9 mouse cellular contexts compared by ENCODE assay signal in genomic region chr12:29789319-29790050, GRCm38 (mm10).
DNase-seq lines count a peak whose midpoint lies in the region; ATAC-seq lines count a peak whose summit lies in the region.
"Had no signal": no experiment of that assay in that cellular context is flagged by ENCODE, and none has a peak within 500 bp of the region (broad histone marks: within the 10 kb centered on the region; RNA-seq: fewer than 3 reads in every experiment).

No protein-coding gene starts in this region.

- H3K4me1 ChIP-seq in midbrain, embryonic 11.5 days (ENCODE audit: control insufficient read depth, insufficient read depth, low read length): no peaks in the 10 kb centered on the region
- H3K4me1 ChIP-seq in midbrain, embryonic 10.5 days: no peaks in the 10 kb centered on the region; the same call in 1 of the 2 replicates
- peaks cover 49% of the 10 kb centered on the region for H3K4me1 ChIP-seq in hindbrain, embryonic 13.5 days (replicated peaks)
- H3K4me1 ChIP-seq: liver, embryonic 13.5 days had no signal

- whole genome bisulfite sequencing in midbrain, embryonic 11.5 days: 71% methylated on average over 16 of the region's 16 CpGs
- 82% methylated on average over 16 of the region's 16 CpGs for WGBS in midbrain, embryonic 10.5 days
- WGBS in hindbrain, embryonic 13.5 days: 18% methylated on average over 16 of the region's 16 CpGs

- H3K27me3 ChIP-seq in midbrain, embryonic 11.5 days (ENCODE audit: control insufficient read depth, insufficient read depth, low read length): no peaks in the 10 kb centered on the region
- H3K27me3 ChIP-seq in midbrain, embryonic 10.5 days (ENCODE audit: low read depth, poor library complexity, severe bottlenecking): no peaks in the 10 kb centered on the region
- H3K27me3 ChIP-seq in hindbrain, embryonic 13.5 days: no peaks in the 10 kb centered on the region
- H3K27me3 ChIP-seq: liver, embryonic 13.5 days had no signal

- ATAC-seq in midbrain, embryonic 11.5 days (ENCODE audit: low FRiP score): peak; percentile 67; the same call in 1 of the 2 replicates
- ATAC-seq in hindbrain, embryonic 13.5 days (ENCODE audit: low FRiP score): peak; percentile 91

- no peak overlapping the region for H3K4me2 ChIP-seq in midbrain, embryonic 11.5 days
- peak overlapping the region; percentile 32 for H3K4me2 ChIP-seq in hindbrain, embryonic 13.5 days
- H3K4me2 ChIP-seq: liver, embryonic 13.5 days had no signal

- H3K27ac ChIP-seq in midbrain, embryonic 11.5 days (ENCODE audit: low read depth, low read length): no peak overlapping the region; the same call in 1 of the 2 replicates
- no peak overlapping the region for H3K27ac ChIP-seq in midbrain, embryonic 10.5 days (replicated peaks)
- peak overlapping the region; percentile 94 for H3K27ac ChIP-seq in hindbrain, embryonic 13.5 days
- H3K27ac ChIP-seq: liver, embryonic 13.5 days had no signal

- intact Hi-C loops in left cerebral cortex, postnatal 4 days (cut with DNase I): no loop called here

- no peak overlapping the region for H3K4me3 ChIP-seq in midbrain, embryonic 11.5 days (ENCODE audit: low read depth, low read length)
- H3K4me3 ChIP-seq in midbrain, embryonic 10.5 days: no peak overlapping the region
- no peak overlapping the region for H3K4me3 ChIP-seq in hindbrain, embryonic 13.5 days
- H3K4me3 ChIP-seq: liver, embryonic 13.5 days had no signal

- no peaks in the 10 kb centered on the region for H3K36me3 ChIP-seq in midbrain, embryonic 11.5 days (ENCODE audit: control insufficient read depth, insufficient read depth, low read length)
- H3K36me3 ChIP-seq in midbrain, embryonic 10.5 days: no peaks in the 10 kb centered on the region
- peaks cover 4% of the 10 kb centered on the region for H3K36me3 ChIP-seq in hindbrain, embryonic 13.5 days
- H3K36me3 ChIP-seq: liver, embryonic 13.5 days had no signal

- H3K9ac ChIP-seq in midbrain, embryonic 11.5 days (ENCODE audit: low read length): no peak overlapping the region
- peak overlapping the region; percentile 53; the same call in 1 of the 2 replicates for H3K9ac ChIP-seq in hindbrain, embryonic 13.5 days
- H3K9ac ChIP-seq: liver, embryonic 13.5 days had no signal

- DNase-seq in midbrain, embryonic 11.5 days (ENCODE audit: low spot score, missing footprints): peak; percentile 77
- DNase-seq in midbrain, embryonic 10.5 days (ENCODE audit: low spot score): no peak
- DNase-seq in embryo, embryonic 11.5 days (ENCODE audit: low read depth, low spot score): peak; percentile 55
- peak; percentile 93 for DNase-seq in left cerebral cortex, postnatal 4 days
- DNase-seq in right cerebral cortex, postnatal 25 days: peak; percentile 63
- DNase-seq in lung, postnatal 36 days: no peak
- DNase-seq in spleen, adult 12 weeks (ENCODE audit: low spot score): no peak
- DNase-seq: liver, embryonic 13.5 days had no signal

- H3K9me3 ChIP-seq in midbrain, embryonic 11.5 days (ENCODE audit: control insufficient read depth, low read length): no peaks in the 10 kb centered on the region
- no peaks in the 10 kb centered on the region for H3K9me3 ChIP-seq in midbrain, embryonic 10.5 days (replicated peaks)
- H3K9me3 ChIP-seq in hindbrain, embryonic 13.5 days: no peaks in the 10 kb centered on the region
- H3K9me3 ChIP-seq: liver, embryonic 13.5 days had no signal

Comparison
In these comparisons a context has a peak if more than half of its experiments do, and no peak if none do; other contexts are left out.
1. DNase-seq: peak in midbrain, embryonic 11.5 days (single experiment), embryo, embryonic 11.5 days (single experiment), left cerebral cortex, postnatal 4 days (single experiment) and right cerebral cortex, postnatal 25 days (single experiment); none in midbrain, embryonic 10.5 days (single experiment), lung, postnatal 36 days (single experiment) and spleen, adult 12 weeks (single experiment).